Comparison of ENCODE assay signal across 9 mouse cellular contexts in the genomic region with DNA sequence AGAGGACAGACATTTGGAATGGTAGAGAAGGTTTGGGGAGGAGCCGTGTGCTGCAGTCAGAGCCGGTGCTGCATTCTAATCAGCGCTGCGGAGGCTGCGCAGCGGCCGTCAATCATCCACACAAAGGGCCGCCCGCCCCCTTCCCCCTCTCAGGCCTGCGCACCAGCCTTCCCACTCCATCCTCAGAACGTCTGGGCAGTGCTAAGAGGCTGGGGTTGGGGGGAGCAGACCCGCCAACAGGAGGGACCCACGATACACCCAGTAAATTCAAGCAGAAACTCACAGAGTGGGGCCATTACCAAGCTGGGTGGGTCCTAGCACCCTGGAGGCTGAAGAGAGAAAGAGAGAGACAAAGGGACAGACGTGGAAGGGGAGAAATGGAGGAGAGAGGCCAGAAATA. TPM values are rescaled to one million over a fixed set of nuclear protein-coding genes. Genes with fewer than 3 reads are reported as not detected.
DNase-seq lines count a peak whose midpoint lies in the region; ATAC-seq lines count a peak whose summit lies in the region.
"Had no signal": no experiment of that assay in that cellular context is flagged by ENCODE, and none has a peak within 500 bp of the region (broad histone marks: within the 10 kb centered on the region; RNA-seq: fewer than 3 reads in every experiment).

No protein-coding gene starts in this region.

- WGBS in forebrain, embryonic 11.5 days: 0% methylated on average over 14 of the region's 14 CpGs
- under 1% methylated on average over 14 of the region's 14 CpGs for WGBS in limb, embryonic 10.5 days
- 2% methylated on average over 14 of the region's 14 CpGs for WGBS in neural tube, embryonic 15.5 days
- 3% methylated on average over 14 of the region's 14 CpGs for WGBS in intestine, embryonic 16.5 days

- no peak overlapping the region for H3K4me3 ChIP-seq in forebrain, embryonic 11.5 days (ENCODE audit: low read depth, low read length)
- peak overlapping the region; percentile 28 for H3K4me3 ChIP-seq in limb, embryonic 10.5 days
- no peak overlapping the region for H3K4me3 ChIP-seq in neural tube, embryonic 15.5 days (replicated peaks)
- H3K4me3 ChIP-seq in intestine, embryonic 16.5 days (ENCODE audit: low read length): no peak overlapping the region
- H3K4me3 ChIP-seq: liver, embryonic 13.5 days had no signal

- peak overlapping the region; percentile 44 for H3K27ac ChIP-seq in forebrain, embryonic 11.5 days (ENCODE audit: low read depth, low read length)
- H3K27ac ChIP-seq in limb, embryonic 10.5 days: peak overlapping the region; percentile 95
- peak overlapping the region; percentile 95 for H3K27ac ChIP-seq in neural tube, embryonic 15.5 days (replicated peaks)
- H3K27ac ChIP-seq in intestine, embryonic 16.5 days (ENCODE audit: low read length): no peak overlapping the region
- H3K27ac ChIP-seq: liver, embryonic 13.5 days had no signal

- no peaks in the 10 kb centered on the region for H3K36me3 ChIP-seq in forebrain, embryonic 11.5 days (ENCODE audit: control insufficient read depth, insufficient read depth, low read length)
- no peaks in the 10 kb centered on the region for H3K36me3 ChIP-seq in limb, embryonic 10.5 days
- no peaks in the 10 kb centered on the region for H3K36me3 ChIP-seq in neural tube, embryonic 15.5 days
- no peaks in the 10 kb centered on the region for H3K36me3 ChIP-seq in intestine, embryonic 16.5 days (ENCODE audit: control insufficient read depth, insufficient read depth, low read length)
- H3K36me3 ChIP-seq: liver, embryonic 13.5 days had no signal

- peak; percentile 48 to 62 for DNase-seq in left cerebral cortex, postnatal 25 days (ENCODE audit: low spot score in 2 of 2)
- no peak for DNase-seq in left cerebral cortex, adult 11 months (ENCODE audit: low spot score)
- DNase-seq in forebrain, embryonic 11.5 days (ENCODE audit: low spot score): peak; percentile 84
- DNase-seq in limb, embryonic 10.5 days (ENCODE audit: low spot score): peak; percentile 69
- DNase-seq in spleen, postnatal 36 days (ENCODE audit: low spot score in 2 of 2): no peak
- no peak for DNase-seq in T-cell, adult 2 months (ENCODE audit: low spot score)
- DNase-seq: liver, embryonic 13.5 days had no signal

- peak overlapping the region; percentile 49 for H3K9ac ChIP-seq in forebrain, embryonic 11.5 days (ENCODE audit: low read length)
- peak overlapping the region; percentile 24; the same call in 1 of the 2 replicates for H3K9ac ChIP-seq in neural tube, embryonic 15.5 days (replicated peaks)
- H3K9ac ChIP-seq in intestine, embryonic 16.5 days (ENCODE audit: low read depth, low read length): no peak overlapping the region
- H3K9ac ChIP-seq: liver, embryonic 13.5 days had no signal

- peaks cover 32% of the 10 kb centered on the region for H3K4me1 ChIP-seq in forebrain, embryonic 11.5 days (replicated peaks; ENCODE audit: control insufficient read depth, insufficient read depth, low read length)
- H3K4me1 ChIP-seq in limb, embryonic 10.5 days: peaks cover 72% of the 10 kb centered on the region
- peaks cover 80% of the 10 kb centered on the region for H3K4me1 ChIP-seq in neural tube, embryonic 15.5 days
- H3K4me1 ChIP-seq in intestine, embryonic 16.5 days (ENCODE audit: control insufficient read depth, insufficient read depth, low read length): peaks cover 14% of the 10 kb centered on the region; the same call in 1 of the 2 replicates
- H3K4me1 ChIP-seq: liver, embryonic 13.5 days had no signal

- intact Hi-C loops in left cerebral cortex, postnatal 25 days (cut with DNase I): loop anchor here (2.0 kb wide), 1 partner anchor 21 kb away; the partner anchor contains the start of gene Calcoco1

- peak overlapping the region; percentile 35 for H3K4me2 ChIP-seq in forebrain, embryonic 11.5 days (ENCODE audit: low read depth, low read length, severe bottlenecking)
- peak overlapping the region; percentile 26 for H3K4me2 ChIP-seq in neural tube, embryonic 15.5 days
- no peak overlapping the region for H3K4me2 ChIP-seq in intestine, embryonic 16.5 days (ENCODE audit: low read depth, low read length)
- H3K4me2 ChIP-seq: liver, embryonic 13.5 days had no signal

- H3K27me3 ChIP-seq in forebrain, embryonic 11.5 days (ENCODE audit: control insufficient read depth, insufficient read depth, low read length): peaks cover 67% of the 10 kb centered on the region
- H3K27me3 ChIP-seq in limb, embryonic 10.5 days (ENCODE audit: low read depth, poor library complexity, severe bottlenecking): peaks cover 79% of the 10 kb centered on the region
- peaks cover 35% of the 10 kb centered on the region for H3K27me3 ChIP-seq in neural tube, embryonic 15.5 days (replicated peaks)
- H3K27me3 ChIP-seq in intestine, embryonic 16.5 days (replicated peaks; ENCODE audit: control insufficient read depth, insufficient read depth, low read length): peaks cover 65% of the 10 kb centered on the region

- H3K9me3 ChIP-seq in forebrain, embryonic 11.5 days (ENCODE audit: control insufficient read depth, low read length): no peaks in the 10 kb centered on the region
- no peaks in the 10 kb centered on the region for H3K9me3 ChIP-seq in limb, embryonic 10.5 days (replicated peaks)
- no peaks in the 10 kb centered on the region for H3K9me3 ChIP-seq in neural tube, embryonic 15.5 days (replicated peaks)
- no peaks in the 10 kb centered on the region for H3K9me3 ChIP-seq in intestine, embryonic 16.5 days (ENCODE audit: control insufficient read depth, low read length)
- H3K9me3 ChIP-seq: liver, embryonic 13.5 days had no signal

- peak; percentile 69 for ATAC-seq in forebrain, embryonic 11.5 days (replicated peaks; ENCODE audit: low FRiP score)
- peak; percentile 57 for ATAC-seq in neural tube, embryonic 15.5 days (ENCODE audit: low FRiP score)
- no peak for ATAC-seq in intestine, embryonic 16.5 days

RNA-seq across cellular contexts. Expression of gene Calcoco1, which starts 22.0 kb away (rescaled TPM):
- 10 to 100 TPM; 64.4 to 68.3 TPM for total RNA-seq in left cerebral cortex, postnatal 25 days (2021)
- polyA plus RNA-seq in forebrain, embryonic 11.5 days (2014; fragmentation: Nextera tagmentation; extraction: Ambion mirVana): 30.4 and 31.1 TPM in 2 replicates
- 26.3 and 33.5 TPM in 2 replicates for polyA plus RNA-seq in limb, embryonic 10.5 days (2016; fragmentation: Nextera tagmentation; extraction: Ambion mirVana)
- polyA plus RNA-seq in neural tube, embryonic 15.5 days (2015; fragmentation: Nextera tagmentation; extraction: Ambion mirVana): 28.3 and 41.6 TPM in 2 replicates
- polyA plus RNA-seq in intestine, embryonic 16.5 days (2015; fragmentation: Nextera tagmentation; extraction: Ambion mirVana): 26.5 and 27.0 TPM in 2 replicates

Comparison
In these comparisons a context has a peak if more than half of its experiments do, and no peak if none do; other contexts are left out.
1. DNase-seq: peak in left cerebral cortex, postnatal 25 days (2 of 2), forebrain, embryonic 11.5 days (single experiment) and limb, embryonic 10.5 days (single experiment); none in left cerebral cortex, adult 11 months (single experiment), spleen, postnatal 36 days (0 of 2) and T-cell, adult 2 months (single experiment).